Mouse (Mus musculus) induced T-regulatory cell, adult 2 months (primary cell): ENCODE data around the gene Dop1b.
A peak's percentile ranks its signal among the peaks of the same experiment; 100 is the strongest.
"Not testable (repeated sequence)": the region's sequence is repeated elsewhere in the genome, so short reads cannot be mapped to it uniquely, and the experiment has no call there.

Experiments used
- DNase-seq: peaks from one replicate; pipeline ENCODE4 v3.0.0-alpha.2; 2012; ENCODE audit warnings: low read depth

Dop1b gene

DNA sequence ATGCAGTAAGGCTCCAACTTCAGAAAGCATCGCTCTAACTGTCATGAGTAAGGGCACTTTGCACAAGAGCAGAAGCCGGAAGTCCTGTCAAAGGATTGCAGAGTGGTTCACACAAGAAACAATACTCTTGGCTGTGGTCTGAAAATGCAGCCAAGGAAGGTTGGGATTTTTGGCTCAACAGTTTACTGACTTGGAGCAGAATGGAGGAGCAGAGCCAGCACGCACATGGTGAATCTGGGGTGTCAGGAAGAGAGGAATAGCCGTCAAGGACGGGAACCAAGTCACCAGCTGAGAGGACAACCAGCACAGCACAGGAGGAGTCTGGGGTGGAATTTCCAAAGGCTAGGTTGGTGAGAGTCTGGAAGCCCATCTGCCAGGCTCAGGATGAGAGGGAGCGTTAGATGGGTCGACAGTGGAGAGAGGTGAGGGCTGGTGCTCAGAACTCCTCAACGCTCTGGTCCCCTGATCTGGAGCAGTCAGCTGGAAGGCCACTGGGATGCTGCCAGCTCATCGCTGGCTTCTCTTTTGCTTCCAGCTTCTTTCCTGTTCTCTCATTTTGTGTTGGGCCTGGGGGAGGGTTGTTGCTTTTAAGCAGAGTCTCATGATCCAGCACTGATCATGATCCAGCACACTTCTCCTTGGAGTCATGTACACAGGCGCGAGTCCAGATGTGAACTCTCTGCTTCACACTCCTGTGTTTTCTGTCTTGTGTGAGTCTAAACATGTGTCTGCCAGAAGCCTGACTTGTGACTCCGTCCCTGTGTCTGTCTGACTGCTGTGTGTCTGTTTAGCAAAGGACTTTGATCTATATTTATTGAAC, 85.5 kb downstream of the Dop1b start:
- DNase-seq: no peak

DNA sequence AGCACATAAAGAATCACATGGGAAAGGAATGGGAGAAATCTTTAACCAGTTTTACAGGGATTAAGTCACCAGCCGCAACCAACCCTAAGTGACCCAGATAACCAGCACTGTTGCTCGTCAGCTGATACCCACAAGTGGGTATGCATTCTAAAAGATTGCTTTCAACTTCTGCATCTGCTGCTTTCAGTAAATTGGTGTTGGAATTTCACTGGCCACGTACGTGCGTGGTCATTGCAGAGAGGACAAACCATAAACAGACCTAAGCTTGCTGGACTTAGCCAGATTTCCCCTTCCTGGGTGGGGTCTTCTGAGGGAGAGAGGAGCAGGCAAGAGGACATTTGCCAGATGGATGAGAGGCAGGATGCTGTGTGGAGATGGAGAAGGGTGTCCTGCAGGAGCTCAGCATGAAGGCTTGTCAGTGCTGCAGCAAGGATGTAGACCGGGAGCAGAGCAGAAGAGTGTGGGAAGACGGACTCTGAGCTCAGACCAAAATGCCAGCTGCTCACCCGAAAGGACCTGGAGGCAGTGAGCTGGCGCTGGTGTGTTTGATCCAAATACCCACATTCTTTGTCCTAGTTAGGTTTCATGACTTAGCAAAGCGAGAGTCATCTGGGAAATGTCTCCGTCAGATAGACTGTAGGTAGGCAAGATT, 86.3 kb downstream of the Dop1b start:
- DNase-seq: no peak

DNA sequence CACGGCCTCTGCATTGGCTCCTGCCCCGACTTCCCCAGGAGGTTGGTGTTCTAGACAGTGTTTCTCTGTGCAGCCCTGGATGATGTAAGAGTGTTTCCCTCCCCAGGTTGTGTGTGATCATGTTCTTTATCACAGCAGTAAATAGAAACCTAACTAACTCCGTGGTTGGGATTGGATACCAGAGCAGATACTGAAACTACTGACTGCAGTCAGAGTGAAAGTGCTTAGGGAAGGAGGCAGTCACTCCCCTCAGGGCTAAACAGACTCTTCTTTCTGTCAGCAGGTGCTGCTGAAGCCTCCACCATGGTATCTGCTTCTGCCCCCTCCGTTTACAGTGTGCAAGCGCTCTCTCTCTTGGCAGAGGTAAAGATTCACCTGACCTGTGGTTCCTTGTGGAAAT, 86.9 kb downstream of the Dop1b start:
- DNase-seq: peak; percentile 78

DNA sequence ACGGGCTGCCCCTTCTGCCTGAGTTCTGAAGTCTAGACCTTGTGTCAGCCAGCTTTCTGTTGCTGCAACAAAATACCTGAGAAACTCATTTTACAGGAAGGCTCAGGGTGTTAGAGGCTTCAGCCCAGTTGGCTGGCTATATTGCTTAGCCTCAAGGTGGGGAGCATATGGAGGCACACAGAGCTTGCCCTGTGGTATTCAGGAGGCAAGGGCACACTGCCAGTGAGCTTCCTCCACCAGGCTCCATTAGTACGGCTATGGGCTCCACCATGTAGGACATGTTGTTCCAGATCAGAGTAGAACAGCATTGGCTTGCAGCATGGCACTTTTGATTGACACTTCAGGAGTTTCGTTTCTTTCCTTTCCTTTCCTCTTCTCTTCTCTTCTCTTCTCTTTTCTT, 87.4 kb downstream of the Dop1b start:
- no peak for DNase-seq

DNA sequence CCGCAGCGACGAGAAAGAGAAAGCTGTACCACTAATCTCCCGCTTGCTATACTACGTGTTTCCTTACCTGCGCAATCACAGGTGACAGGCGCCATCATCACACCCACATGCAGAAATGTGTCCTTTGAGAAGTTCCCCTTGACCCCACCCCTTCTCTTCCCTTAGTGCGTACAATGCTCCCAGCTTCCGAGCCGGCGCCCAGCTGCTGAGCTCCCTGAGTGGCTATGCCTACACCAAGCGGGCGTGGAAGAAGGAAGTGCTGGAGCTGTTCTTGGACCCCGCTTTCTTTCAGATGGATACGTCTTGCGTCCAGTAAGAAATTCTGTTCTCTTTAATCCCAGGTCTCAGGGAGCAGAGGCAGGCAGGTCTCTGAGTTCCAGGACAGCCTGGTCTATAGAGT, 88.2 kb downstream of the Dop1b start:
- no peak for DNase-seq

DNA sequence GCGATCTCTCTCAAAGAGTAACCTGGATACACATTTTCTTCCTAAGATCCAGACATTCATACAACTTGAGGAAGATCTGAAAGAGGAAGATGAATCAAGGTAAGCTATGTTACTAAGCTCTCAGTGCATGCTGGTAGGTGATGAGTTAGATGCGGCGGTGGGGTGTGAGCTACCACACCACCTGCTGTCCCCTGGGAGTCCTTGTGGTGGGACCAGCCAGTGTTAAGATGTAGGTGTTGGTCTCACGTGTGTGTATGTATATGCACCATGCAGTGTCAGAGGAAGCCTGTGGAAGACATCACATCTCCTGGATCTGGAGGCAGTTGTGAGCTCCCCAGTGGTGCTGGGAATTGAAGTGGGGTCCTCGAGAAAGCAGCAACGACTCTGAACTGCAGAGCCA, 95.5 kb downstream of the Dop1b start:
- DNase-seq: no peak

DNA sequence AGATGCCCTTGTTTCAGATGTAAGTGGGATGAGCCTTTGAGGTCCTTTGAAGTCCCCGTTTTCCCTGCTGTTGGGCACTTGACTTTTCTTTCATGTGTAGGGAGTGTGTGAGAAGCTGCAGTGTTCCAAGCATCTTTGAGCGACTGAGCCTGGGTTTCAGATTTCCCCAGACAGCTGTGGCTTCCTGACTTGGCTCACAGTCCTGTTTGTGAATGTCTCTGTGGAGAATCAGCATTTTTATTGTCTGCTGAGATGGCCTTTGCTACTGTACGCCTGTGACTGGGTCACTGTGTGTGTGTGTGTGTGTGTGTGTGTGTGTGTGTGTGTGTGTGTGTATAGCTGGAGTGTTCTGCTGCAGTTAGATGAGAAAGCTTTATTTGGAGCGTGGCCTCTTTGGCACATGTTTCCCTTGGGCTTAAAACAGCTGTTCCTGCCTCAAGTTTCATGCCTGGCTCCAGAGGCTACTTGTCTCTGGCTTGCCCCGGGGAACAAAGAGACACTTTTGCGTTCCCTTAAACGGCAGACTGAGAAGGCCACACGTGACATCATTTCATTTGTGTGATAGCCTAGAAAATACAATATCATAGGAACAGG, 96.4 kb downstream of the Dop1b start:
- no peak for DNase-seq

DNA sequence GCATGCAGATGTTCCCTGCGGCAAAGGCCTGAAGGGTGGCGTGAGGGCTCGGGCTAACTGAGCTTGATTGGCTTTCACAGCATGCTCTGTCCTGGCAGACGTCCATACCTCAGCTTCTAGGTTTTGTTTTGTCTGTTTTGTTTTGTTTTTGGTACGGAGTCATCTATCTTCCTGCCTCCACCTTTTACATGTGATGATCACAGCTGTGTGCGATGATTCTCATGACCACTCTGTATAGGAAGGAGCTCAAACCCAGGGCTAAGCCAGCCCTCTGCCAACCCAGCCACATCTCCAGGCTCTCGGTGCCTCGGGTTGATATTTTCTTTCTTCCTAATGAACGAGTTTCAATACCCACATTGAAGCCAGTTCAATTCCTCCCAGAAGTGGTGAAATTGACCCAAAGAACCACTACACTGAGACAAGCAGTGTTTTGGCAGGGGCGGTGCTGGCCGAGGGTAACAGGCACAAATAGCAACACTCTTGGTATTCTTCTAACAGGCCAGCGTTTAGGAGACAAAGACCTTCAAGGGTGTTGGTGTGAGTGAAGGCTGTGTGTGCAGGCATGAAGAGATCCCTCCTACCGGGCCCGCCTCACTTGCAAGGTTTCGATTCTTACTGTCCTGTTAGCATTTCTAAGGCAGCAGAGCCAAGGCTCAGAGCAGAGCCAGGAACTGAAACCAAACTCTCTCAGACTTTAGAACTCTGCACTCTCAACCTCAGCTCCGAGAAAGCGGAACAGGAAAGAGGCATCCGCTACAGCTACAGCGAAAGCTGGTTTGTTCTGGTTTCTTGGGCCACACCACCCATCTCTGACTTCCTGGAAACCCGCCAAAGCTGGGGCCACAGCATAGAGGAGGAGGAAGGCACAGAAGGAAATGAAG, 104.4 kb downstream of the Dop1b start:
- peak; percentile 94 for DNase-seq

DNA sequence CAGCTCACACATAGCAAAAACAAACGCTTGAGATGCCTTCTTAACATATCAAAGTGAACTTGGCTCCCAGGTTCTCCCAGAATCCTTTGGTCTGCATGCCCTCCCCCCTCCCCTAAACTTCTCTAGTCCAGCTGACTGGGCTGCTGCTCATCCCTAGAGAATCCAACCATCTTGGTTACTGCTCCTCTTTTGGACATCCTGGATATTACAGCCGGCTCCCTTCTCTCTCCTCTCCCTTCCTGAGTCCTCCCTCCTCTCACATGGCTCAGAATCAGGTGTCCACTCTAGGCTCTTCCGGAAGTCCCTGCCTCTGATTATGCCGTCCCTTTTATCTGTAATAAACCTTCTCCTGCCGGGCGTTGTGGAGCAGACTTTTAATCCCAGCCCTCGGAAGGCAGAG, 105.2 kb downstream of the Dop1b start:
- DNase-seq: no peak

DNA sequence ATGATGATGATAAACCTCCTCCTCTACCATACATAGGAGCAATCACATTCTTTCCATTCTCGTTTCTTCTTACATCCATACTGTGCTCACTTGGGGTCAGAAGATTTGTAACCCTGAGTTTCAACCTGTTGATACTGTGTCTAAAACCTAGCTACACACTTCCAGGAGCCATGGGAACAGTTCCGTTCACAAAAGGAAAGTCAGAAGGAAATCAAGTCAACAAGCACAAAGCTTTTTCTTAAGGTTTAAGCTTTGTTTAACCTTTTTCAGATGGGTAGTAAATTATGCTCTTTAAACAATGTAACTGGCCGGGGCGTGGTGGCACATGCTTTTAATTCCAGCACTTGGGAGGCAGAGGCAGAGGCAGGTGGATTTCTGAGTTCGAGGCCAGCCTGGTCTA, 105.7 kb downstream of the Dop1b start:
- no peak for DNase-seq

DNA sequence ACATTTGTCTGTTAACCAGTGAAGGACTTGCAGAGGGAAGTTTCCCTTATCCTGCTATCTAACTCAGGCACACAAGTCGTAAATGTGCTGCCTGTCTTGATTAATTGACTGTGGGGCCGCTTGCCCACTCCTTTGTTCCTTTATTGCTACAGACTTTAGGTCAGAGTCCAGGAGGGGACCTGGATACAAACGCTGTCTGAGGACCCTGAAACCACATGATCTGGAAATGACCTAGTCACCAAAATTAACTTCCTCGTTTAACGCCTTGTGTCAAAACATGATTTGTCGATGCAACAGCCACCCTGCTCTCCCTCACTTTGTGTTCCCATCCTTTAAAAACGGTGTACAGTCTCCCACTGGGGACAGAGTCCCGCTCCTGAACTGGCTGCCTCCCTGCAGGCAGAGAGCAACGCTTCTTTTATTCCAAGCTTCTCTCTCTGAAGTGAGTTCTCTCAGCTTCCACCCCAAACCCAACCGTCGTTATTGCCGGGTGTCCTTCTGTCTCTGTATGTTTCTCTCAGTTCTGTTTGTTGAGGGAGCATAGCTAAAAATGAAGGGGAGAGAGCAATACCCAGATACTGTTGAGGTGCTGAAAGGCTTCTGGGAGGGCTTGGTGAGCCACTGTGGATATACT, 107.1 kb downstream of the Dop1b start:
- no peak for DNase-seq

DNA sequence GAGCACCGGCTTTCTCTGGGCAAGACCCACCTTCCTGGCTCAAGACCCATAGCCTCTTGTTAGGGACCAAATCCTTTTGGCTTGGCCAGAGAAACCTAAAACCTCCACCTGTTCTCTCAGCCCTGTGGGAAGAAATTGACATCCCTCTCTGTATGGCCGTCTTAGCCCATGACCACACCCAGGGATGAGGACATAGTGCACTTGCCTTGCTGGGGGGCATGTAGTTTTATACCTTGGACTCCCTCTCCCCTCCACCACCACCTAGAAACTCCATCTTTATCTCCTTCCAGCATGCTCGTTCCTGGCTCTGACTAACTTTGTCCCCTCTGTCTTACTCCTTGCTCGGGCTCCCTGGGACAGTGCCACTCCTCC, 107.6 kb downstream of the Dop1b start:
- DNase-seq: no peak

DNA sequence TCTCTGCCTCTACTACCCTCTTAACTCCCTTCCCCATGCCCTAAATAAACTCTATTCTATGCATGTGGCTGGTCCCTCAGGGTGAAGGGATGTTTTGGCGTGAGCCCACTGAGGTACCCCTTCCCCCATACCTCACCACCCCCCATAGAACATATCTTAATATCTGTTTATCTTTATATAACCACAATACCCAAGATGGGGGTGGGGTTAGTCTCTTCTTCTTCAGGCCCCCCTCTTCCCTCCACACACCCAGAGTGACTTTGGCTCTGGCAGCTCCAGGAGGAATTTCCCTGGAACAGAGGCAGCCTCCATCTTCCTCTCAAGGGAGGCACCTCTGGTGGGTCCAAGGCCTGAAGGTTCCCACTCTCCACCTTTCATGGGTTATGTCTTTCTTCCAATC, 108.3 kb downstream of the Dop1b start:
- no peak for DNase-seq

DNA sequence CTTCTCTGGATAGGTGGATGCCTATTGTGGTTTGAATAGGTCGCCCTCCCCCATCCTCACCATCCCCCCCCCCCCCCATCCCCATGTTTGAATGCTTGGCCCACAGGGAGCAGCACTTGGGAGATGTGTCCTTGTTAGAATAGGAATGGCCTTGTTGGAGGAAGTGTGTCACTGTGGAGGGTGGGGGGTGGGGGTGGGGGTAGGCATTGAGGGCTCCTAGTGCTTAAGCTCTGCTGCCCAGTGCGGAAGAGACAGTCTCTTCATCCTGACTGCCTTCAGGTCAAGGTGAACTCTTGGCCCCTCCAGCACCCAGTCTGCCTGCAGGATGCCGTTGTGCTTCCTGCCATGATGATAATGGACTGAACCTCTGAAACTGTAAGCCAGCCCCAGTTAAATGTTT, 110.0 kb downstream of the Dop1b start:
- no peak for DNase-seq

DNA sequence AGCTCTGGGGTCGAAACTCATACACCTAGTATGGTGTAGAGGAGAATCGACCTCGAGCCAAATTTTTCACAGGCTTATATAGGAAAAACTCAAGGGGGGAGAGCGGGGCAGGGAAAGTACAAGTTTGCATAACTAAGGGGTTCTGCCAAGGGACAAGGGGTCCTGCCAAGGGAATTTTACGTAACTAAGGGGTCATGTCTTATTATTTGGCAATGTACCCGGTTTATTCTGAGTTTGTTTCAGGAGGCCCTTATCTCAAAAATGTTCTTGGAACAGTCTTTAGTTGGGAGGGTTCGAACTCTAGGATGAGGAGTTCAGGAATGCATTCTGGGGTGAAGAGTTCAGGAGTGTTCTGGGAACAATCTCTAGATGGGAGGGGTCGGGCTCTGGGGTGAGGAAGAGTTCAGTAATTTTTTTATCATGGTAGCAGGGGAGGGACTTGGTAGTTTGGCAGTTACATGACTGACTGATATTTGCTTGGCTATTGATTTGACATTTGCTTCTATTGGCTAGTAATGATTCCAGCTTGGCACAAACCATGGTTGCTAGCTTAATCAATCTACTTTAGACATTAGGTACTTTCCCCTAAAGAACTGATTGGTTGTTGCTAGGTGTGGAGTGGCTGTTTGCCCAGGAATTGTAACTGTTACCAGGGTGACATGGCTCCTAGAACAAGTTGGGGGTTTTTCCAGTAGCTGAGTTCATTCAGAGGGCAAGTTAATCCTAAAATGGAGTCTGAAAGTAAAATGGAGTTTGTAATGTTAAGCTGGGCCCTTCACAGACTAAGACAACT, 110.9 kb downstream of the Dop1b start:
- DNase-seq: peak; percentile 35

DNA sequence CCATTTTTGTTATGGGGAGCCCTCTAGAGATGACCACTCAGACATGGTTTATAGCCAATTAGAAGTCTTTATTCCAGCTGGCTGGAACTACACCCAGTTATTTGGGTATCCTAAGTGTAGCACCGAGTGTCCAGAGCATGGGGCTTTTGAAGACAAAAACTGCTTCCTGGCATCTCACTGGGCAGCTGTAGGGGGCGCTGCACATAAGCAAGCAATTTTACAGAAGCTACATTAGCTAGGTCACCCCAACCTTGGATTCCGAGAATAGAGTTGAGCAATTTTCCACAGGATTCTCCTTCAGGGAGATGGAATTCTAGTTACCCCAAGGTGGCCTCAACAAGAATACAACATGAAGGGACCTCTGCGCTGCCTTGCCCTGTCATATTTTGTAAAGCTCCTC, 113.1 kb downstream of the Dop1b start:
- DNase-seq: peak; percentile 35

DNA sequence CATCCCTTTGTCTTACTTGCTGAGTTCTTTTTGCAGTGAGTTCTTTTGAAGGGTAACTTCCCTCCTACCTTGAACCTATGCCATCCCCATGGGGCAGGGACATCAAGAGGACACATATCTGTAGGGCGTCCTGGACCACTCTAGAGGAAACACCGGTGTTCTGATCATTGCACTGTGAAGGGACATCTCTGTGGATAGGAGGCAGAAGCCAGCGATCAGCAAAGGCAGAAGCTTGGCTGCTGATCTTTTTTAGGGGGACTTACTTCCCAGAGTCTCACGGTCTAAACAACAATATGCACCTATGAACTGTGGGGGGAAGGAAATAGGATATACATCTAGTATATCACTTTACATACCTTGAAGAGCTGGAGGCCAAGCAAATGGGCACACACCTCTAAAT, 113.8 kb downstream of the Dop1b start:
- DNase-seq: no peak

DNA sequence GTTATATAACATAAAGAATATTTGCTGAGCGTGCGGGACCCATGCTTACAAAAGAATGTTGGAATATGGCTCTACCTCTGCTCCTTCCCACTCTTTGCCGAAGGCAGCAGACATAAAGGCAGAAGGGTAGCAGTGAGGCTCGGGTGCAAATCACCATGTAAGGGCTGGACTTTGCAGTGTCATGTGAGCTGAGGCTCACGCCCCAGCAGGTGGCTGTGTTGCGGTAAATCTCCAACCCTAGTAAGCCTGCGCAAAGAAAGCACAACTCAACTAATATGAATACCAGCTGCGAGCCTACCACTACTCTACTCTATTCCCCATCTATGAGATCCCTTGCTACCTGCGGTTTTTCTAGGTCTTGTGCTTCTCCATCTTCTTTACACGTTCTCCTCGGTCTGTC, 114.3 kb downstream of the Dop1b start:
- DNase-seq: no peak

DNA sequence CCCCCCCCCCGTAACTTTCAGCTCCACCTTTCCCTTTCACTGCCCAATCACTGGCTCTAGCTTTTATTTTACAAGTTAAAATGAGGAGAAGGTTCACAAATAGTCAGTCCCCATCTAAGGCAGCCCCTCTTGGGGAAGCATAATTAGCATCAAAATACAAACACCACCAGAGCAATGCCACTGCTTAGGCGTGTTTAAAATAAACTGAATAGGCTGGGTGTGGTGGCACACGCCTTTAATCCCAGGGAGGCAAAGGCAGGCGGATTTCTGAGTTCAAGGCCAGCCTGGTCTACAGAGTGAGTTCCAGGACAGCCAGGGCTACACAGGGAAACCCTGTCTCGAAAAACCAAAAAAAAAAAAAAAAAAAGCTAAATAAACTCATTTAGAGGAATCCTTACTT, 114.8 kb downstream of the Dop1b start:
- DNase-seq: not testable (repeated sequence)

DNA sequence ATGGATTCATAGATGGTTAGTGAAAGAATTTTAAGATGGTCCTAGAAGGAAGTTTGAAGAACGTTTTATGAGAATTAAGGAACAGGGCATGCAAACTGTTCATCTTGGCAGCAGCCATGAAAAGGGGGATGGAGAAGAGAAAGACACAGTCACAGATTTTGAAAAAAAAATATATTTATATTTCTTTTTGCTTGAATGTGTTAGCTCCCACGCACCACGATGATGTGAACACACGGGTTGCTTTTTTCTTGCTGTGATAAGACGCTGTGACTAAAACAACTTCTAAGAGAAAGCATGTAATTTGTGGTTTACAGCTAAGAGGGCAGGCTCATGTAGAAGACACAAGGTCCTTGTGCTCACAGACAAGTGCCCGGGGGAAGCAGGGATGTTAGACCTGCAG, 115.2 kb downstream of the Dop1b start:
- no peak for DNase-seq

DNA sequence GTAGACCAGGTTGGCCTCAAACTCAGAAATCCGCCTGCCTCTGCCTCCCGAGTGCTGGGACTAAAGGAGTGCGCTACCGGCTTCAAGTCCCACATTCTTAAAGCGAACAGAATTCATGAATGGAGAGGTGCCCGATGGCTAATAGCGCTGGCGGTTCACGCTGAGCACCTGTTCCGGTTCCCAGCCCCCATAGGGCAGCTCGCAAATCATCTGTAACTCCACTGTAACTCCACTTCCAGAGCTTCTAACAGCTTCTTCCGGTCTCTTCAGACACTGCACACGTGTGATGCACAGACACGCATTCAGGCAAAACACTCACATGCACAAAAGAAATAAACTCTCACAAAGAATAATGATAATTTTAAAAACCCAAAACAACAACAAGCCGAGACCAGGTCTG, 117.8 kb downstream of the Dop1b start:
- no peak for DNase-seq
